Mouse (Mus musculus) v-Abl transformed pro-B cells (cell line): ENCODE results near the gene Cmip.

Experiments
- in situ Hi-C, 2 experiments: fragments of 400-800 bp; cut with MboI; formaldehyde crosslinking; loops; one replicate each; pipeline ENCODE4 v1.15.1; 2025; ENCODE audit not compliant: unreplicated experiment in 2 of 2

Cmip gene

DNA sequence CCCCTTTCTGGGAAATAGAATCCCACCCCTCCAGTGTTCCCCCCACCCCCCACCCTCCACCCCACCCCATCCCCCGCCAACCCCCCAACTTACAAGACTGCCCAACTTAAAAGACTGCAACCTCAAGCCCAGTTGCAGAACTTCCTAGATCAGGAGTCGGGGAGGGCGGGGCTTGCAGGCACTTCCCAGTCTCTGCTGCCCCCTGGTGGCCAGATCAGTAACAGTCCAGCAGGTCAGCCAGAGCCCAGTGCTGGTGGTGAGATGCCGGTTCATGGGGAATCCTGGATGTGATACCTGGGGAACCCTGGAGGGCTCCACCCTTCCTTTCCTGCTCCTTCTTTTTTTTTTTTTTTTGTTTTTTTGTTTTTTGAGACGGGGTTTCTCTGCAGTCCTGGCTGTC, 218.1 kb downstream of the Cmip start:
- in situ Hi-C loops, result loop anchor here (5.0 to 10.0 kb wide), 9 partner anchors 60 to 603 kb away; no protein-coding TSS in a partner anchor

DNA sequence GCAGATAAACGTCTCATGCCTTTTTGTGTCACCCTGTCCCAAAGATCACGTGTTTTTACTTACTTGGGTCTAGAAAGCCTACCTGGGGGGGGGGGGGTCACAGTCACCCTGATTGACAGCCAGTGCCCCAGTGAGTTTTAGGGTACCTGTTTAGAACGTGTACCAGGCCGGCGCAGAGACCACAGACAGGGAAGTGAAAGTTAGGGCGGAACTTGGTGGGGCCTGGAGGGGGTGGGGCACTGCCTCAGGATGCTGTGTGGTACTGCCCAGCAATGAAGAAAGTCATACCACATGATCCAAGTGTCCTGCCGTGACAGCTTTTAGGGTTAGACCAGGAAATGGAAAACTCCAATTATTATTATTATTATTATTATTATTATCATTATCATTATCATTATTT, 219.0 kb downstream of the Cmip start:
- in situ Hi-C loops, result loop anchor here (5.0 to 10.0 kb wide), 4 partner anchors 59 to 601 kb away; no protein-coding TSS in a partner anchor

DNA sequence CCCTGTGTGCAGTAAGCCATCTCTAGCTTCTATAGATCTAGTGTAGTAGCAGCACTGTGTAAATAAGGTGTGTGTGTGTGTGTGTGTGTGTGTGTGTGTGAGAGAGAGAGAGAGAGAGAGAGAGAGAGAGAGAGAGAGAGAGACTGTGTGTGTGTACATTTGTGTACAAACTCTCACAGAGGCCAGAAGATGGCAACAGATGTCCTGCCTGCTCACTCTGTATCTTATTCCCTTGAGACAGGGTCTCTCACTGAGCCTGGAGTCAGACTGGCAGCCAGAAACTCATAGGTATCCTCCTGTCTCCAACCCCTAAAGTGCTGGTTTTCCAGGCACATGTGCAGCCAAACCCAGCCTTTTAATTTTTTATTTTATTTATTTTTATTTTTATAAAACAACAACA, 221.2 kb downstream of the Cmip start:
- in situ Hi-C loops, result loop anchor here (5.0 to 10.0 kb wide), 4 partner anchors 57 to 603 kb away; no protein-coding TSS in a partner anchor

GRCm38 (mm10) chr8:117479996-117480395, 223.1 kb downstream of the Cmip start:
- in situ Hi-C loops, result loop anchor here (5.0 to 10.0 kb wide), 4 partner anchors 55 to 605 kb away; no protein-coding TSS in a partner anchor

- in situ Hi-C loops, result no loop called here
Observed at GRCm38 (mm10) chr8:117480516-117480915, 223.7 kb downstream of the Cmip start.

DNA sequence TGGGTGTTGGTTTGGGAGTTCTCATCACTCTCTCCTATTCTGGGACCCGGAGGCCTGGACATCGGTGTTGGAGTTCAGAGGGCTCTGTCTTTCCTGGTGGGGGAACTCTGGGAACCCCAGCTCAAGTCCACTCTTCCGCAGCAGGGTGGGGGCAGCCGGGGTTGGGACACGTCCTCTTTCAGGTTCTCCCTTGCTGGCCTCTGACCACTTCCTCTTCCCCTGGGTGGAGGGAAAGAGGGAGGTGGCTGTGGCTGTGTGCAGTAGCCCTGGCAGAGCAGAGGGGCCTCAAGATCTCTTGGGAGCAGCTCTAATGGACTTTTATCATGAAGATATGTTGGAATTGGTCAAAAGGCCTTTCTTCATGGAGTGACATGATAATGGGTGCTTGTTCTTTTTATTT, 225.0 kb downstream of the Cmip start:
- in situ Hi-C loops, result no loop called here

DNA sequence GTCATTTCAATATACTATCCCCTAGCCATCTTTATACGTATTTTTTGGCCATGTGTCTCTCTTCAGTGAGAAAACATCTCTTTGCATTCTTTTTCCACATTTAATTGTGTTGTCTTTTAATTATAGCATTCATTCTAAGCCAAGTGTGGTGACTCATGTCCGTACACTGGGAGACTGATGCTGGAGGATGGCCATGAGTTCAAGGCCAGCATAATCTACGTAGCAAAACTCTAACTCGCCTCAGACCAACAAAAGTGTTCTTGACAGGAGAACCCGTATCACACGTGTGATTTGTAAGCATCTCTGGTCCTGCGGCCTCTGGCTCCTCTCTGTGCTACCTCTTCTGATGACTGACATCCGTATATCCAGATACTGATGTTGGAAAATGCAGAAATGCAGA, 227.9 kb downstream of the Cmip start:
- in situ Hi-C loops, result no loop called here

GRCm38 (mm10) chr8:117485316-117485715, 228.5 kb downstream of the Cmip start:
- in situ Hi-C loops, result no loop called here

DNA sequence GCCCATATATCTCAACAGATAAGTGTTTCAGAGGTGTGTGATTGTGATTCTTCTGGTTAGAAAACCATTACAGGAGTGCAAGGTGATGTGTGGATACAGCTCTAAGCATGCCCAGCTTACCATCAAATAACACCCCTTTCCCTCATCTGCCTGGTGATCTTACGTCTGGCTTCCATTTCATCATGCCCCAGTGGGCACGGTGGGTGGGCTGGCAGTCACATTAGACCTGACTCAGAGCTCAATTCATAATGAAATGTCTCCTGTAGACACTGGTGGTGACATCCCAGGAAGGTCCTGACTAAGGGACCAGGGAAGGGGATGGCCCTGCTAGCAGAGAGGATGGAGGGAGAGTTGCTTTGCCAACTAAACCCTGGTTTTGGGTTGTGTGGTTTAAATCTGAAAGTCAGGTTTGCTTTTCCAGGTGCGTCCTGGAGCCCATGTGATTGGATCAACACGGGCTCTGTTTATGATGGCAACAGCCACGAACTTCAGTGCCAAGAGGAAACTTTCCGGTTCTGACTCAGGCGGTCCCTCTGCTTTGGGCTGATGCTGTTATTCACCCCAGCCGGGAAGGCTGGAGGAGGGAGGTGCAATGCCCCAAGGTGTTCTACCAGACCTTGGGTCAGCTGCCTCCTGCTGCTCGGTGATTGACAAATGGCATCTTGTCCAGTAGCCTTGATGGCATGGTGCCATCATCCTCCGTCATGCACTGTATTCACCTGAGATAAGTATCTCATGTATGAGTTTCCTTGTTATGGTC, 231.6 kb downstream of the Cmip start:
- in situ Hi-C loops, result no loop called here

- in situ Hi-C loops, result no loop called here
Observed at GRCm38 (mm10) chr8:117493543-117493942, 236.7 kb downstream of the Cmip start.

DNA sequence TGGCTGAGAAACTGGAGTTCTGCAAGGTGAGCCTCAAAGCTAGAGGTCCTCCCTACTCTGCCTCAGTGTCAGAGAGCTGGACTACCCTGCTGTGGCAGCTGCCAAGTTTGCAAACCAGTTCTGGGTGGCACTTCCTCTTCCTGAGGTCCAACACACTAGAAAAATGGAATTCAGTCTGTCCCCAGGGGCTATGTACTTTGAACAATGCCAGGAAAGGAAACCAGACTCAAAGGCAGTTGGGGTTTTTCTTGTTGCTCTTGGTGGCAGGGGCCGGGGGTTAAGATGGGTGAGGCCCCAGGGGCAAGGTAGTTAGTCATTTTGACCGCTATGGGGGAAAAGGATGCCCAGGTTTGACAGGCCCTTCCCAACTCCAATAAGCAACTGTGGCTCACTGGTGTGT, 238.0 kb downstream of the Cmip start:
- in situ Hi-C loops, result loop anchor here (5.0 kb wide), 1 partner anchor 37 kb away; no protein-coding TSS in a partner anchor

DNA sequence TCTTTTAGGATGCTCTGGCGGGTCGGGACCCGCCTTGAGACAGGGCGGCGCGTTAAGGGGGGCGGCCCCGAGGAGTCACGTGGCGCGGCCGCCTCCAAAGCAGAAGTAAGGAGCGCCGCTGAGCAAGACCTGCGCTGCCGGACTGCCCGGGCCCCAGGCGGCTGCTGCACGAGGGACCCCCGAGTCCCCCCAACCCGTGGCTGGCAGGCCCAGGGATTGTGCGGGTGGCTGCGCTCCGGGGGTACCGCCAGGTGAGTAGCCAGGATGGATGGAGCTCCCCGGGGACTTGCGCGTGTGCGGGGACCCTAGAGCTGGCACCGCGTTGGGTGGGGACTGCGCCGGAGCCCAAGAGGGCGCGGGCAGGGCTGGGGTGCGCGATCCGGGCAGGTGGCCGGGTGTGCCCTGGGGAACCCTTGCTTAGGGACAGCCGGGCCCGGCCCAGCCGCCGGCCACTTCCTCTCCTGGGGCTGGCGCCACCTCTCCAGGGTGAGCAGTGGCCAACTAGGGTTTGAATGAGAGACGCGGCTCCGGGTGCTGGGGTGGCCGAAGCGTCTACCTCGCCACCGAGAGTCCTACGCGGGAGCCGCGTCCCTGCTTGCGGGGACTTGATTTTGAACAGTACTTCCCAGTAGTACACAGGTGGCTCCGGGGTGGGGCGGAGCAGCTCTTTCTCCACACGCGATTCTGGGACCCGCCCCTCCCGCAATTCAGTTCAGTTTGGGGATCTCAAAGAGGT, 241.5 kb downstream of the Cmip start, which contains the start of gene Plcg2:
Gene Plcg2 (plus strand): TSS at position 113 of the 736 bp plus-strand sequence.
- in situ Hi-C loops, result loop anchor here (5.0 kb wide), 1 partner anchor 34 kb away; no protein-coding TSS in a partner anchor

GRCm38 (mm10) chr8:117498915-117499540, 242.2 kb downstream of the Cmip start:
- in situ Hi-C loops, result loop anchor here (5.0 kb wide), 1 partner anchor 33 kb away; no protein-coding TSS in a partner anchor

GRCm38 (mm10) chr8:117500232-117500823, 243.5 kb downstream of the Cmip start:
- in situ Hi-C loops, result no loop called here

DNA sequence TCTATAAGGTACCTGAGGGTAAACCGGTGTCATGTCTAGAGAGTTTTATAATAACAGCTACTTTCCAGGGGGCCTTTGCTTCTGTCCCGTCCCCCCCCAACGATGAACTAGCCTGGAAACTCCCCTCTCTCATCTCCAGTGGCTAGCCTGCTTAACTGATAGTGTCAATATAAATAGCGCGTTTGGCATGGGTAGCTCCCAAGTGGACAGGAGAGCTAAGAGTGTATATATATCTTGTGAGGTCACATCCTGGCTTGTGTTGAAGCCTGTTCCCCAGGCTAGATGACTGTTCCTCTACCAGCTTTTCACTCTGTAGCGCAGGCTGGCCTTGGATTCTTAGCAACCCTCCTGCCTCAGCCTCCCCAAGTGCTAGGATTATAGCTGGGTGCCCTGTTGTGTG, 244.5 kb downstream of the Cmip start:
- in situ Hi-C loops, result no loop called here

DNA sequence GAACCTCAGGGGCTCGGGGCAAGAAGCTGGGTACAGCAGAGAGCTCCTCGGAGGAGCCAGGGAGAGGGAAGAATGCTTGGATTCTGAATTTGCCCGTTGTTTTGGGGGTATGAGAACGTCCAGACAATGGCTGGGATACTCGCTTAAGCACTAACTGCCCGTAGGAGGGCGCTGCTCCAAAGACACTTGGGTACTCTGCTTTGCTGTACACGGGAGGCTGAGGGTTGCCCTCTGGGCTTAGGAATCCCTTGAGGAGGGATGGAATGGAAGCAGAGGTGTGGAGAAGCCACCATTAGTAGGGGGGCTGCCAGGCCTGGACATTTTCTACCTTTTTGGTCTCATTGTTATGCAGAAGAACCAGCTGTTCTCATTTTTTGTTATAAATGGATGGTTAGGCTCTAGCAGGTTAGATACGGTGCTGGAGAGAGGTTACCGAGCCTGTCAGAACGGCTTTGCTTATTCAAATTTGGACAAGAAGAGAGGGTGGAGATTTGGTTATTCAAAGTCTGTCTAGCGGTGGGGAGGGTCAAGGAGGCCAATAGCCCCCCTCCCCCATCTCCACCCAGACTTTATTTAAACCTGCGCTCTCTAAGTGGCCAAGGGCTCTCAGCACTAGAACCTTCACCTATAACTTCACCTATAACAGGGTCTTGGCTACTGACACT, 246.7 kb downstream of the Cmip start:
- in situ Hi-C loops, result no loop called here

GRCm38 (mm10) chr8:117507703-117508102, 250.8 kb downstream of the Cmip start:
- in situ Hi-C loops, result no loop called here
